Mouse (Mus musculus) limb, embryonic 15.5 days (tissue): ENCODE measurements around the gene Ranbp2. TPM values are rescaled to one million over a fixed set of nuclear protein-coding genes. Genes with fewer than 3 reads are reported as not detected.
"Not testable (repeated sequence)": the region's sequence is repeated elsewhere in the genome, so short reads cannot be mapped to it uniquely, and the experiment has no call there.

Source experiments
- ATAC-seq: fragments of 200-750 bp; cut with Nextera tagmentation; 2 replicates; pipeline ENCODE4 v1.8.0; 2017; ENCODE audit warnings: low read depth, moderate TSS enrichment; ENCODE audit not compliant: insufficient number of reproducible peaks, low FRiP score, low TSS enrichment
- H3K27ac ChIP-seq: fragments of 300-500 bp; sonication (generic); 2 replicates; pipeline ENCODE4 v1.5.1; 2015; ENCODE audit warnings: moderate library complexity, mild to moderate bottlenecking, inconsistent platforms
- H3K27me3 ChIP-seq: fragments of 300-500 bp; sonication (generic); 2 replicates; pipeline ENCODE4 v1.6.1; 2015; ENCODE audit warnings: inconsistent platforms
- H3K36me3 ChIP-seq: fragments of 300-500 bp; sonication (generic); 2 replicates; pipeline ENCODE4 v1.6.1; 2015; ENCODE audit warnings: inconsistent platforms
- H3K4me1 ChIP-seq: fragments of 300-500 bp; sonication (generic); 2 replicates; pipeline ENCODE4 v1.6.1; 2015; ENCODE audit warnings: inconsistent platforms
- H3K4me2 ChIP-seq: fragments of 300-500 bp; sonication (generic); 2 replicates; pipeline ENCODE4 v1.6.1; 2015; ENCODE audit warnings: mild to moderate bottlenecking, inconsistent platforms
- H3K4me3 ChIP-seq: fragments of 300-500 bp; sonication (generic); 2 replicates; pipeline ENCODE4 v1.5.1; 2015; ENCODE audit warnings: mild to moderate bottlenecking, inconsistent platforms
- H3K9ac ChIP-seq: fragments of 300-500 bp; sonication (generic); 2 replicates; pipeline ENCODE4 v1.6.1; 2015; ENCODE audit warnings: inconsistent platforms
- H3K9me3 ChIP-seq: fragments of 300-500 bp; sonication (generic); 2 replicates; pipeline ENCODE4 v1.6.1; 2016; ENCODE audit warnings: inconsistent platforms
- WGBS: fragments of 180-500 bp; shearing (Covaris S2); methylation state at CpG from one replicate; pipeline ENCODE4 v1.1.7; 2015; 5-methylcytosine and 5-hydroxymethylcytosine counted together
- polyA plus RNA-seq: library from polyadenylated mRNA; unstranded; fragments of >200 nt; fragmentation: Nextera tagmentation; extraction: Ambion mirVana; gene quantifications from 2 replicates; pipeline ENCODE4 v1.2.1, GENCODE M21; 2015

Gene Ranbp2
- polyA plus RNA-seq, 1 experiment from 2014 or later: 22.5 TPM

DNA sequence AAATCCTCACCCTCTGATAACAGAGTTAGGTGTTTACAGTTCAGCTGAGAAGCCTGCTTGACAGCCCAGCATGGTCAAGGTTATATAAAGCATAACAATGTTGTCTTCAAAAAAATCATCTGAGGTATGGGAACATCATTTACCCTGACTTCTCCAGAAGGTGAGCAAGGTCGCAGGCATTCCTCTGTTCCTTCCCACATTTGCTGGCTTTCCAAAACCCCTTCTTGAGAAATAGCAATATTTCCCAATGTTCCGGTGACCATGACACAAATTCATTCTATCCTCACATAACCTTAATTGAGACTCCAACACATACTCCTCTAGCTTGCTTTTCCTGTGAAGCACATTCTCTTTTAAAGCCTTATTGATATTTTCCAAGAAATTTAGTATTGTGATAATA is 51.8 kb downstream of the Ranbp2 start:
- H3K36me3 ChIP-seq: peaks cover 11% of the 10 kb centered on the region
- ATAC-seq: no peak
- peaks cover 7% of the 10 kb centered on the region; the same call in 1 of the 2 replicates for H3K4me1 ChIP-seq
- peak overlapping the region; percentile 95; the same call in 1 of the 2 replicates for H3K27ac ChIP-seq
- no peaks in the 10 kb centered on the region for H3K9me3 ChIP-seq
- H3K4me2 ChIP-seq: peak overlapping the region; percentile 50
- WGBS: 46% methylated on average over 2 of the region's 2 CpGs
- H3K27me3 ChIP-seq: no peaks in the 10 kb centered on the region
- H3K4me3 ChIP-seq: peak overlapping the region; percentile 83
- H3K9ac ChIP-seq: peak overlapping the region; percentile 61; the same call in 1 of the 2 replicates

DNA sequence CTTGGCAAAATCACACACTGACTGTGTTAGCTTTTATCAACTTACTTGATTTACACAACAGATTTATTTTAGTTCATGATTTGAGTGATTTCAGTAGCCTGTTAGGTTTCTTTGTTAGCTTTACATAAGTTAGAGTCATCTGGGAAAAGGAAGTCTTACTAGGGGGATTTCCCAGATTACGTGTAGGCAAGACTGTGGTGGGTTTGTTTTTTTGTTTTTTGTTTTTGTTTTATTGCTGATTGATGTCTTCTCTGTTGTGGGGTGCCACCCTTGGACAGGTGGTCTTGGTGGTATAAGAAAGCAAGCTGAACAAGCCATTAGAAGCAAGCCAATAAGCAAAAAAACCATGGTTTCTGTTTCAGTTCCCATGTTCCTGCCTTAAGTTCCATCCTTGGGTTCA is 82.6 kb downstream of the Ranbp2 start:
- H3K27ac ChIP-seq: no peak overlapping the region
- no peak overlapping the region for H3K4me3 ChIP-seq
- no peak overlapping the region for H3K9ac ChIP-seq
- no peak for ATAC-seq
- 71% methylated on average over 1 of the region's 1 CpGs for WGBS
- peaks cover 26% of the 10 kb centered on the region for H3K36me3 ChIP-seq
- no peaks in the 10 kb centered on the region for H3K9me3 ChIP-seq
- no peaks in the 10 kb centered on the region for H3K4me1 ChIP-seq
- H3K27me3 ChIP-seq: no peaks in the 10 kb centered on the region
- H3K4me2 ChIP-seq: no peak overlapping the region

DNA sequence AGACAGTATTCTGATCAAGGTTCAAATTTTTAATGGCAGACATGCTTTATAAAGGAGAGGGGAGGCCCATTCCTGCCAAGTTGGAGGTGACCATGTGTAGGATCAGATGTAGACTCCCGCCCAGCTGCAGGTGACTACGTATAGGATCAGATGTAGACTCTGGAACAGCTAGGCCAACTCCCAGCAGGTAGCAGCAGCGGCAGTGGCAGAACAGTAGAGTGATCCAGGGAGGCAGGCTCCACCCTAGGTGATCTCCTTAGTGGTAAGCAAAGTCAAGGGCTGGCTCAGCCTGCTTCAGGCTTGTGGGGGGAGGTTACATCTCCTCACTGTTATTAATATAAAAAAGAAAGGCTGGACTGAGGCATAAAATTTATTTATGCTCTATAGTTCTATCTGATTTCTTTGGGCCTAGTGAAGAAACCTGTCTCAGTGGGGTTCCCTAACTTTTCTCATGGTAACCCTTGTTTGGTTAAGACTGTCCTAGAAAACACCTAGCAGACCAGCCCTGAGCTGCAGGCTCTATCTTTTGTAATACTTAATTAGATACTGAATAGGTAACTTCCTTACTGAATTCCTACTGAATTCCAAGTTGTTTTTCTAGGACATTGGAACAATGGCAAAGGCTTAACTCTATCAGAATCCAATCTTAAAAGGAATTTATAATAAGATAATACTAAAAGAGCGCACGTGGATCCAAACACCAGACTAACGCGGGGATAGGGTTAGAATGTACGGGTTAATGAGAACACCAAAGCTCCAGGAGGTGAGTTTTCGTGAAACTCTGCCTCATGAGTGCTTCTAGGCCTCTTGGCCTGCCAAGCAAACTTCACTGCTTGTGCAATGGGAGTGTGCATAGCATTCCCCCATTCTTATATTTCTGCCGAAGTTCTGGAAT is 84.4 kb downstream of the Ranbp2 start:
- Histone ChIP-seq H3K36me3 (peaks cover 19% of the 10 kb centered on the region), H3K4me2 (no peak overlapping the region), H3K4me3 (no peak overlapping the region), H3K27ac (no peak overlapping the region), H3K4me1 (no peaks in the 10 kb centered on the region), H3K9ac (no peak overlapping the region), H3K9me3 (no peaks in the 10 kb centered on the region), H3K27me3 (no peaks in the 10 kb centered on the region)
- 87% methylated on average over 10 of the region's 10 CpGs for WGBS
- no peak for ATAC-seq

DNA sequence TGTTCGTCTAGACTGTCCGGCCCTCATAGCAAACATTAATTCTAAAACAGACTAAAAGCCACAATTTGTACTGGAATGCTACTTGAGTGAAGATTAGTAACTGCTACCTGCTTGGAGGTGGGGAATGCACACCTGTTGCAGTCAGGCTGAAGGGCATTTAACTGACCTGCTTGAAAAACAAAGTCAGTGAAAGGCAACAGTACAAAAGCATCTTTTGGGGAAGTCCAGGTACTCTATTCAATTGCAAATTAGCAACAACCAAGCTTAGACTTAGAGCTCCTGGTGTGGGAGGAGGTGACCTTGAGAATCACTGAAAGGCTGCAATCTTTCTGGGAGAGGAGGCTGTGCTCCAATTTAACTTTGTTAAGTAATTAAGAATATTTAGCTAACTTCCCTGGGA is 85.5 kb downstream of the Ranbp2 start:
- Histone ChIP-seq H3K27me3 (no peaks in the 10 kb centered on the region), H3K9ac (no peak overlapping the region), H3K27ac (no peak overlapping the region), H3K9me3 (no peaks in the 10 kb centered on the region), H3K4me2 (no peak overlapping the region), H3K4me3 (no peak overlapping the region), H3K4me1 (no peaks in the 10 kb centered on the region), H3K36me3 (peaks cover 19% of the 10 kb centered on the region)
- no peak for ATAC-seq
- 89% methylated on average over 2 of the region's 2 CpGs for WGBS

DNA sequence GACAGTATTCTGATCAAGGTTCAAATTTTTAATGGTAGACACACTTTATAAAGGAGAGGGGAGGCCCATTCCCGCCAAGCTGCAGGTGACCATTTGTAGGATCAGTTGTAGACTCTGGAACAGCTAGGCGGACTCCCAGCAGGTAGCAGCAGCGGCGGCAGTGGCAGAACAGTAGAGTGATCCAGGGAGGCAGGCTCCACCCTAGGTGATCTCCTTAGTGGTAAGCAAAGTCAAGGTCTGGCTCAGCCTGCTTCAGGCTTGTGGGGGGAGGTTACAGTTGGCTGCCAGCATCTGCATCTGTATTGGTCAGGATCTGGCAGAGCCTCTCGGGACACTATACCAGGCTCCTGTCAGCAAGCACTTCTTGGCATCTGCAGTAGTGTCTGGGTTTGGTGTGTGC is 89.6 kb downstream of the Ranbp2 start:
- ATAC-seq, H3K4me3 ChIP-seq, H3K27me3 ChIP-seq, H3K4me1 ChIP-seq, H3K9ac ChIP-seq, H3K27ac ChIP-seq, H3K4me2 ChIP-seq, H3K9me3 ChIP-seq: not testable (repeated sequence)
- H3K36me3 ChIP-seq: peaks cover 22% of the 10 kb centered on the region
- WGBS: 89% methylated on average over 5 of the region's 5 CpGs

DNA sequence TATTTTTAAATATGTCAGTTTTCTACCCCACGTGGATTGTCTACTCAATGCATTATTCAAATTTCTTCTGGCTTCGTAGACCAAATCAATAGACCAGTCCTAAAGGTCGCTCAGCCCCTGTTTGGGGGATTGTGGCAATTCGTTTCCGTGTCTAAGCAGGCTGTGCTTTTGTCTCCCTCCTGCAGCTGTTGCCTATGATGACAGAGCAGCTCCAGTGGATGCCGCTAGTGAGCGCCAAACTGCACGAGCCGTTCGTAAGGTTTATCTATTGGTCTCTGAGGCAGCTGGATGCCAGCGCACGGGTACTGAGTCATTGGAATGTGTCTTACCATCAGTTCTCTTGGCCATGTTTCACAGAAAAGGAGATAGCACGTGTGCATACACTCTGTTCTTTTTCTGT is 93.9 kb downstream of the Ranbp2 start:
- no peak overlapping the region for H3K4me3 ChIP-seq
- no peaks in the 10 kb centered on the region for H3K9me3 ChIP-seq
- peaks cover 16% of the 10 kb centered on the region for H3K36me3 ChIP-seq
- no peaks in the 10 kb centered on the region for H3K27me3 ChIP-seq
- no peaks in the 10 kb centered on the region for H3K4me1 ChIP-seq
- H3K9ac ChIP-seq: no peak overlapping the region
- no peak overlapping the region for H3K4me2 ChIP-seq
- ATAC-seq: no peak
- WGBS: 71% methylated on average over 13 of the region's 13 CpGs
- no peak overlapping the region for H3K27ac ChIP-seq

Other genes starting within 250 kb of the Ranbp2 start
- gene AW822073, start 222.0 kb upstream of the Ranbp2 start, polyA plus RNA-seq: not detected in 2 replicates
- gene Duxf3, start 214.2 kb upstream of the Ranbp2 start, polyA plus RNA-seq: not detected in 2 replicates
- not detected in 2 replicates for gene Gm4981, start 210.2 kb upstream of the Ranbp2 start, polyA plus RNA-seq
- 49.2 and 60.9 TPM in 2 replicates for gene Gcc2, start 191.4 kb upstream of the Ranbp2 start, polyA plus RNA-seq
- gene Lims1, start 123.5 kb upstream of the Ranbp2 start, polyA plus RNA-seq: 120 and 141 TPM in 2 replicates
- gene Ccdc138, start 51.0 kb downstream of the Ranbp2 start, polyA plus RNA-seq: 8.2 TPM in 2 replicates
- gene Edar, start 228.7 kb downstream of the Ranbp2 start, polyA plus RNA-seq: 2.6 and 3.4 TPM in 2 replicates